Mouse (Mus musculus) heart, postnatal 0 days (tissue): ENCODE data around the gene Ano3.

Experiments
- CTCF ChIP-seq: IDR thresholded peaks from 2 replicates; pipeline ENCODE4 v1.5.1; 2016; ENCODE audit warnings: antibody characterized with exemption, control low read depth, low read depth
- EP300 ChIP-seq: IDR thresholded peaks from 2 replicates; pipeline ENCODE4 v1.6.1; 2016; ENCODE audit warnings: antibody characterized with exemption, low read depth

GRCm38 (mm10) chr2:110909506-110909905, 41.2 kb downstream of the Ano3 start:
- TF ChIP-seq CTCF (no peak), EP300 (no peak)
